Mouse (Mus musculus): ENCODE results near the gene Rergl. TPM values are rescaled to one million over a fixed set of nuclear protein-coding genes. Genes with fewer than 3 reads are reported as not detected.

Gene Rergl
- not detected for total RNA-seq (2021)
- long read RNA-seq, experiment 1, result 0 reads
- long read RNA-seq, experiment 2, result 0 reads

DNA sequence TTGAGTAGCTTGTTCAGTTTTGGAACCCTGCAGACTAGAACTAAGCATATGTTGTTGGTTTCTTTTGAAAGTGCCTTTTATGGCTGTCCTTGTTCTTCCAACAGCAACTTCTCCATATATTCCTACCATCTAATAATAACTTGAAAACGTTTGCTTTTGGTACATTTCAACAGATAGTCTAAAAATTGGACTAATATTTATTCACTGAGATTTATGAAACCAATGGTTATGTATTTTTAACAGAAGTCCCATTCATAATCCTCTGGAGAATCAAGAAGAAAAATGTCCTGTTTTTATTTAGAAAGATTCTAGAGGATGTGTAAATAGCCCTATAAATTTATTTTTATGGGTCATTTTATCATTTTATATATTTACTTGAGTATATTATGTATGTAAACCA is at the start of gene Rergl:
TSS of gene Rergl (minus strand) at position 101 of the 400 bp plus-strand sequence.
- no peak for DNase-seq

DNA sequence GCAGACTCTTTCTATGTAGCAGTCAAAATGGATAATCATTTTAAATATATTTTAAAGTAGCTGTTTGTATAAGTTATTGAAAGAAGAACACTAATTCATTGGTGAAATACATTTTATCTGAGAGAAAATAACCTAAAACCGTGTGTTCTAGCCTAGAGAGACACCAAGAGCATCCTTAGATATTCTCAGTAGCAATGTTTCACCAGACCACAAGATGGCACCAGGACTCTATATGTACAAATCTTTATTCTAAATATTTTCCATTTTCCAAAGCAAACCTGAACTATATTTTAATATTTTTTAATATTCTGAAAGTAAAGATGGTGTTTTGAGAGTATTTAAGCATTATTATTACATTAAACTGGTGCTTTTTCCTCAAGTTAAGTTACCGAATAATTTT is 36.7 kb upstream of the Rergl start:
- DNase-seq, result no peak

DNA sequence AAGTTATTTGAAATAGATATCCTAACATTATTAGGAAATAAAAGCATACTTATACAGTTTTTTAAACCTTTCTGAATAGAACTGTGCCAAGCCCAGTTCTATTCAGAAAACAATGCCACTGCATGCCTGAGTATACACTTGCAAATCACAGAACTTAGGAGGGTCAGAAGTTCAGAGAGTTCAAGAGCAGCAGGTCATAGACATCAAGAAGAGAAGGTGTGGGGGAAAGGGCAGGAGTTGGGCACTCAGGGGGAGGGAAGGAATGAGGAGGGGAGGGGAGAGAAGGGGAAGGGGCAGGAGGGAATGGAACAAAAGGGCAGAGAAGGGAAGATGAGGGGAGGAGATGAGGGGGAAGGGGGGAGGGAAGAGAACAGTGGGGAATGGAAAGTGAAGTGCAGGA is 23.6 kb upstream of the Rergl start:
- DNase-seq, result no peak

DNA sequence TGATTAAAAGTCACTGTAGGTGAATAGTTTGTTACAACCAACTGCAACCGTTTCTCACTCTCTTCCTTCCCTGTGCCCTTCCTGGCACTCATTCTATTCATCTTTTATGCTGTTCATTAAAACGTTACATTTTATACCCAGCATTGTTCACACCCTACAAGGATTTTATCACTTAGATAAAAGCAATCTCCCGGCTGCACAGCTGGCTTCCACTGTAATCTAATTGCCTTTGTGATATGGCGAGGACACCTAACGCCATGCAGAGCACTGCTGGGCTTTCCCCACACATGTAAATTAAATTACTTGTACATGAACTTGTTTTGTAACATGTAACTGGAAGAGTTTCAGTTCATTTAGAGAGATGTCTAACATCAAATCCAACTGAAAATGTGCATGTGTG is 22.5 kb upstream of the Rergl start:
- no peak for DNase-seq

DNA sequence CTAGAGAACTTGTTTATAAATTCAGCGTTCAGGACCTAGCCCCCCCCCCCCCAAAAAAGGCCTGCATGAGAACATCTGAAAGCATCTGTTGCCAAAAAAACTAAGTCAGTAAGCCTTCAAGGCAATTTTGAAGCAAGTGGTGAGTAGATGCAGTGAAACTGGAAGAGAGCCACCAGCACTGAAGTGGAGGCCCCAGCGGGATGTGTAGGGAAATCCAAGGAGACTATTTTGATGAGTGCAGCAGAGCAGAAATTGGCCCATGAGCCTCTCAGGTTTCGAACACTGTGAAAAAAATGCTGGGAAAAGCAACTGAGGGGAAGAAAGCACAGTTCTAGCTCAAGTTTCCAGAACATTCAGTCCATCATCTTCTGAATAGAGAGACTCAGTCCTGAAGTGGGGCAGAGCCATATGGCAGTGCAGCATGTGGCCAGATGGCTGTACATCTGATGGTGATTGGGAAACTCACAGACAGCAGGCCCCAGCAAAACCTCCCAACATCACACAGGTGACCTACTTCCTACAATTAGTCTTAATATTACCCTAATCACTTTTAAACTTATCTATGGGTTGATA is 13.2 kb upstream of the Rergl start:
- no peak for DNase-seq

- DNase-seq, result no peak
Observed at GRCm38 (mm10) chr6:139479730-139480129, 22.0 kb downstream of the Rergl start.

DNA sequence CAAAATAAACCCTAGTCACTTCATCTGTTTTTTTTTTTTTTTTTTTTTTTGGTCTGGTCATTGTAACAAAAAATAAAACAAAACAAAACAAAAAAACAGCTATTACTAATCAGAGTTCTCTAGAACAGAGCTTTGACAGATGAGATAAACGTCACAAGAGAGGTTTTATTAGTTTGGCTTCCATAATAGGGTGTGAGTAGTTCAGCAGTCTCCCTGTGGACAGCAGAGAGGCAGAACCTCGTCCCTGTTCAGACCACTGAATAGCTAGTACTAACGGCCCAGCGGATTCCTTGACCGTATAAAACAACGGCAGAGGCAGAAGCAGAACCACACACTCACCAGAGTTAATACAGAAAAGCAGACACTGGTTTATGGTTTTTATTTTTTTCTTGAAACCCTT is 36.8 kb downstream of the Rergl start:
- no peak for DNase-seq

GRCm38 (mm10) chr6:139464292-139464691 is 37.5 kb downstream of the Rergl start:
- no peak for DNase-seq

DNA sequence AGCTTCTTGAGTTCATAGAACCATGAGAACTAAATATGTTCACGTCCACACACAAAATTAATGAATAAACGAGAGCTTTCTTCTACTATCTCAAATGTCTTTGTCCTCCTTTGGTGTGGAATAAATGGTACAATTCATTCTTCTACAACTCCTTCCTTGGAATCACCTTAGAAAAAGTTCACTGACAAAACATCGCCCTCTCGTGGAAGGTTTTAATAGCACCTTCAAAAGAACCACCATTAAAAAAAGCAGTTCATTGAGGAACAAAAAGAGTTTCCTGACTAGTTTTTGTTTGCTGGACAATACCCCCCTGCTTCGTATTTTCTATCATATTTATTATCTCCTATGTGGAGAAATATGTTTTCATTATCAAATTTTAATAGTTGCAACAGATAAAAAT is 40.7 kb downstream of the Rergl start:
- DNase-seq, result no peak

GRCm38 (mm10) chr6:139460470-139460869 is 41.3 kb downstream of the Rergl start:
- no peak for DNase-seq

- DNase-seq, result no peak
Observed at GRCm38 (mm10) chr6:139443999-139444398, 57.8 kb downstream of the Rergl start.

Other genes starting within 250 kb of the Rergl start
- 100 to 1,000 TPM in 1 of 2 experiments, under 1 TPM in 1; 0.23 to 116 TPM for gene Pik3c2g, start 85.2 kb upstream of the Rergl start, total RNA-seq (2021)

Measured in adrenal gland, postnatal 36 days (tissue).